Mouse (Mus musculus) embryonic stem cell, embryonic (primary cell): Measurements from ENCODE around the gene Fgfr2.

ENCODE experiments used
- CTCF ChIA-PET, 4 experiments: fragments of 300-600 bp in 2 of 4; fragments of 350-600 bp in 2 of 4; sonication (Branson Sonifier 250); formaldehyde crosslinking; loops; one replicate each; lab custom pipeline; 2022; ENCODE audit warnings: inconsistent platforms in 2 of 4; lab: Charles Lee
- POLR2A ChIA-PET, 4 experiments: fragments of 300-600 bp in 2 of 4; fragments of 350-600 bp in 2 of 4; sonication (Branson Sonifier 250); formaldehyde crosslinking; loops; one replicate each; lab custom pipeline; 2022; ENCODE audit warnings: antibody characterized with exemption in 4 of 4, inconsistent platforms in 1 of 4; lab: Charles Lee

Fgfr2 gene

GRCm38 (mm10) chr7:132385456-132386130 is 737.6 kb downstream of the Fgfr2 start:
- ChIA-PET CTCF (interaction anchor here in 1 of 4 experiments (0.6 kb wide), 2 partner anchors 40 to 48 kb away, joined by 3 to 5 read pairs; no protein-coding TSS in a partner anchor), POLR2A (interaction anchor here in 2 of 4 experiments (0.6 to 1.1 kb wide), 2 partner anchors 14 to 20 kb away, joined by 3 to 5 read pairs; no protein-coding TSS in a partner anchor)

GRCm38 (mm10) chr7:132384736-132385455 is 738.3 kb downstream of the Fgfr2 start:
- ChIA-PET CTCF (no interaction called here), POLR2A (no interaction called here)

GRCm38 (mm10) chr7:132380634-132381336 is 742.4 kb downstream of the Fgfr2 start:
- ChIA-PET CTCF (no interaction called here), POLR2A (no interaction called here)

GRCm38 (mm10) chr7:132377913-132378312 is 745.2 kb downstream of the Fgfr2 start:
- ChIA-PET POLR2A (no interaction called here), CTCF (no interaction called here)

- ChIA-PET CTCF (no interaction called here), POLR2A (no interaction called here)
These were observed 749.4 kb downstream of the Fgfr2 start for GRCm38 (mm10) chr7:132373594-132374378.

GRCm38 (mm10) chr7:132372752-132373513 is 750.2 kb downstream of the Fgfr2 start:
- ChIA-PET CTCF (no interaction called here), POLR2A (interaction anchor here in 1 of 4 experiments (0.9 kb wide), 1 partner anchor 31 kb away, joined by 3 read pairs; no protein-coding TSS in a partner anchor)

- ChIA-PET POLR2A (interaction anchor here in 1 of 4 experiments (0.5 to 0.8 kb wide), 2 partner anchors 19 to 203 kb away, joined by 4 to 5 read pairs; no protein-coding TSS in a partner anchor), CTCF (no interaction called here)
These were observed 751.3 kb downstream of the Fgfr2 start for GRCm38 (mm10) chr7:132371832-132372231.

- POLR2A ChIA-PET: interaction anchor here in 1 of 4 experiments (0.6 to 0.8 kb wide), 3 partner anchors 32 to 994 kb away, joined by 3 to 4 read pairs (median 4); no protein-coding TSS in a partner anchor
- CTCF ChIA-PET: no interaction called here
These were observed 753.4 kb downstream of the Fgfr2 start for GRCm38 (mm10) chr7:132369784-132370183.

- ChIA-PET POLR2A (interaction anchor here in 1 of 4 experiments (0.6 kb wide), 1 partner anchor 611 kb away, joined by 4 read pairs; no protein-coding TSS in a partner anchor), CTCF (no interaction called here)
These were observed 754.3 kb downstream of the Fgfr2 start for GRCm38 (mm10) chr7:132368859-132369258.

GRCm38 (mm10) chr7:132367344-132367743 is 755.8 kb downstream of the Fgfr2 start:
- POLR2A ChIA-PET: interaction anchor here in 1 of 4 experiments (1.4 kb wide), 1 partner anchor 20 kb away, joined by 3 read pairs; no protein-coding TSS in a partner anchor
- CTCF ChIA-PET: interaction anchor here in 1 of 4 experiments (0.6 kb wide), 1 partner anchor 50 kb away, joined by 3 read pairs; the partner anchor contains the start of gene Chst15

- POLR2A ChIA-PET: no interaction called here
- CTCF ChIA-PET: interaction anchor here in 1 of 4 experiments (0.7 kb wide), 1 partner anchor 190 kb away, joined by 3 read pairs; no protein-coding TSS in a partner anchor
These were observed 757.3 kb downstream of the Fgfr2 start for GRCm38 (mm10) chr7:132365703-132366384.

GRCm38 (mm10) chr7:132365111-132365510 is 758.0 kb downstream of the Fgfr2 start:
- ChIA-PET POLR2A (interaction anchor here in 1 of 4 experiments (0.6 kb wide), 1 partner anchor 247 kb away, joined by 3 read pairs; no protein-coding TSS in a partner anchor), CTCF (interaction anchor here in 2 of 4 experiments (0.7 kb wide), 2 partner anchors 189 to 403 kb away, joined by 3 to 6 read pairs; no protein-coding TSS in a partner anchor)

GRCm38 (mm10) chr7:132364506-132364905 is 758.6 kb downstream of the Fgfr2 start:
- CTCF ChIA-PET: no interaction called here
- POLR2A ChIA-PET: interaction anchor here in 1 of 4 experiments (0.6 kb wide), 1 partner anchor 248 kb away, joined by 3 read pairs; no protein-coding TSS in a partner anchor

GRCm38 (mm10) chr7:132360336-132360735 is 762.8 kb downstream of the Fgfr2 start:
- ChIA-PET CTCF (no interaction called here), POLR2A (no interaction called here)

GRCm38 (mm10) chr7:132358709-132359108 is 764.4 kb downstream of the Fgfr2 start:
- CTCF ChIA-PET: no interaction called here
- POLR2A ChIA-PET: no interaction called here

GRCm38 (mm10) chr7:132358250-132358649 is 764.9 kb downstream of the Fgfr2 start:
- POLR2A ChIA-PET: no interaction called here

GRCm38 (mm10) chr7:132357841-132358237 is 765.3 kb downstream of the Fgfr2 start:
- CTCF ChIA-PET: interaction anchor here in 1 of 4 experiments (0.6 kb wide), 1 partner anchor 218 kb away, joined by 4 read pairs; no protein-coding TSS in a partner anchor
- POLR2A ChIA-PET: interaction anchor here in 2 of 4 experiments (0.6 to 1.4 kb wide), 2 partner anchors 41 to 546 kb away, joined by 3 read pairs; partner anchors contain the start of gene Chst15 (in 1 of the 2)

More at GRCm38 (mm10) chr7:132358250-132358649, 764.9 kb downstream of the Fgfr2 start:
- CTCF ChIA-PET: no interaction called here
